Mouse (Mus musculus): Measurements from ENCODE around the gene Rnf39. TPM values are rescaled to one million over a fixed set of nuclear protein-coding genes. Genes with fewer than 3 reads are reported as not detected.

The Rnf39 gene
- total and polyA plus RNA-seq, 3 experiments: 0.18 TPM; not detected in 2

- no peak for DNase-seq (ENCODE audit: low read depth, low spot score)
- H3K79me2 ChIP-seq (ENCODE audit: control insufficient read depth, insufficient read depth, low read length, poor library complexity): no peaks in the 10 kb centered on the region
- no peak overlapping the region for H3K9ac ChIP-seq (ENCODE audit: control insufficient read depth, low read depth, low read length, poor library complexity, severe bottlenecking)
- no peak overlapping the region for H3K27ac ChIP-seq (ENCODE audit: control insufficient read depth, low read depth, low read length)
- H3K4me3 ChIP-seq (ENCODE audit: control insufficient read depth in 1 of 2, insufficient read depth in 1 of 2, low read depth in 2 of 2, low read length in 2 of 2): no peak overlapping the region
- peaks cover 2 to 6% of the 10 kb centered on the region in 2 experiments for H3K27me3 ChIP-seq (ENCODE audit: control insufficient read depth in 1 of 2, insufficient read depth in 2 of 2, low read length in 2 of 2)
- no peaks in the 10 kb centered on the region for H3K36me3 ChIP-seq (ENCODE audit: control insufficient read depth in 1 of 2, insufficient read depth in 2 of 2, low read length in 2 of 2)
- TF ChIP-seq E2F4 (IDR thresholded peaks at IDR 0.05; ENCODE audit: borderline replicate concordance, low read depth, low read length): no peak
- no peak for TF ChIP-seq UBTF (IDR thresholded peaks at IDR 0.05; ENCODE audit: borderline replicate concordance, insufficient read depth, low read depth, low read length)
- no peak for TF ChIP-seq RAD21 (IDR thresholded peaks at IDR 0.05; ENCODE audit: low read depth, low read length)
- TF ChIP-seq ZMIZ1 (IDR thresholded peaks at IDR 0.05; ENCODE audit: low read depth, low read length): no peak
- TF ChIP-seq MEF2A (IDR thresholded peaks at IDR 0.05; ENCODE audit: extremely low read depth, insufficient replicate concordance, low read depth, low read length, poor library complexity, severe bottlenecking): no peak
- no peak for TF ChIP-seq MAX (IDR thresholded peaks at IDR 0.05; ENCODE audit: low read length)
- no peak for TF ChIP-seq ZNF384 (IDR thresholded peaks at IDR 0.05; ENCODE audit: low read depth, low read length)
- no peak for TF ChIP-seq NRF1 (IDR thresholded peaks at IDR 0.05; ENCODE audit: insufficient read depth, low read depth, low read length, poor library complexity, severe bottlenecking)
- TF ChIP-seq GABPA (IDR thresholded peaks at IDR 0.05; ENCODE audit: low read depth, low read length): no peak
- no peak for TF ChIP-seq HCFC1 (IDR thresholded peaks at IDR 0.05; ENCODE audit: low read depth, low read length)
- 0 out of 4 replicates have a peak, but pooled peaks cover 0 to 4% of the 10 kb centered on the region in 2 experiments for H3K4me1 ChIP-seq (ENCODE audit: control insufficient read depth in 1 of 2, insufficient read depth in 2 of 2, low read length in 2 of 2)
- no peaks in the 10 kb centered on the region for H3K9me3 ChIP-seq (replicated peaks; ENCODE audit: insufficient read depth, low read length)
These were observed 15.1 kb upstream of the Rnf39 start for GRCm38 (mm10) chr17:36927496-36928120.

- H3K9ac ChIP-seq (ENCODE audit: control insufficient read depth, low read depth, low read length, poor library complexity, severe bottlenecking): no peak overlapping the region
- no peak overlapping the region for H3K27ac ChIP-seq (ENCODE audit: control insufficient read depth, low read depth, low read length)
- 0 out of 4 replicates have a peak, but pooled peaks cover 0 to 4% of the 10 kb centered on the region in 2 experiments for H3K4me1 ChIP-seq (ENCODE audit: control insufficient read depth in 1 of 2, insufficient read depth in 2 of 2, low read length in 2 of 2)
- no peaks in the 10 kb centered on the region for H3K79me2 ChIP-seq (ENCODE audit: control insufficient read depth, insufficient read depth, low read length, poor library complexity)
- TF ChIP-seq GATA1 (IDR thresholded peaks at IDR 0.05; ENCODE audit: low read depth, low read length) (no peak), BHLHE40 (IDR thresholded peaks at IDR 0.05; ENCODE audit: borderline replicate concordance, low read depth, low read length) (no peak), MAZ (IDR thresholded peaks at IDR 0.05; ENCODE audit: low read depth, low read length) (no peak), MYC (IDR thresholded peaks at IDR 0.05; ENCODE audit: low read depth, low read length) (no peak), TAL1 (IDR thresholded peaks at IDR 0.05; ENCODE audit: low read length) (no peak), ZNF384 (IDR thresholded peaks at IDR 0.05; ENCODE audit: low read depth, low read length) (no peak), MAX (IDR thresholded peaks at IDR 0.05; ENCODE audit: low read length) (no peak), USF1 (IDR thresholded peaks at IDR 0.05; ENCODE audit: low read depth, low read length) (no peak), UBTF (IDR thresholded peaks at IDR 0.05; ENCODE audit: borderline replicate concordance, insufficient read depth, low read depth, low read length) (no peak), MEF2A (IDR thresholded peaks at IDR 0.05; ENCODE audit: extremely low read depth, insufficient replicate concordance, low read depth, low read length, poor library complexity, severe bottlenecking) (no peak), ETS1 (IDR thresholded peaks at IDR 0.05; ENCODE audit: low read depth, low read length) (no peak), GABPA (IDR thresholded peaks at IDR 0.05; ENCODE audit: low read depth, low read length) (no peak), HCFC1 (IDR thresholded peaks at IDR 0.05; ENCODE audit: low read depth, low read length) (no peak)
- peaks cover 0 to 5% of the 10 kb centered on the region in 2 experiments; a peak in 3 of 4 replicates for H3K27me3 ChIP-seq (ENCODE audit: control insufficient read depth in 1 of 2, insufficient read depth in 2 of 2, low read length in 2 of 2)
- no peaks in the 10 kb centered on the region for H3K9me3 ChIP-seq (replicated peaks; ENCODE audit: insufficient read depth, low read length)
- no peaks in the 10 kb centered on the region for H3K36me3 ChIP-seq (ENCODE audit: control insufficient read depth in 1 of 2, insufficient read depth in 2 of 2, low read length in 2 of 2)
- no peak overlapping the region for H3K4me3 ChIP-seq (ENCODE audit: control insufficient read depth in 1 of 2, insufficient read depth in 1 of 2, low read depth in 2 of 2, low read length in 2 of 2)
- DNase-seq (ENCODE audit: low read depth, low spot score): no peak
These were observed 13.3 kb upstream of the Rnf39 start for GRCm38 (mm10) chr17:36929236-36929932.

Data from MEL (cell line).